Mouse (Mus musculus) cerebellum, postnatal 10 days (tissue): ENCODE data around the gene Endod1.
A peak's percentile ranks its signal among the peaks of the same experiment; 100 is the strongest.
"Not testable (repeated sequence)": the region's sequence is repeated elsewhere in the genome, so short reads cannot be mapped to it uniquely, and the experiment has no call there.

Experiments
- DNase-seq, 2 experiments: peaks; one replicate each; pipeline ENCODE4 v3.0.0; 2021; ENCODE audit warnings: mixed read lengths in 2 of 2

Endod1 gene

GRCm38 (mm10) chr9:14379769-14380385 is 1.4 kb downstream of the Endod1 start:
- no peak for DNase-seq

GRCm38 (mm10) chr9:14378151-14378550 is 3.2 kb downstream of the Endod1 start:
- DNase-seq = peak in 1 of 2 experiments; percentile 24

GRCm38 (mm10) chr9:14376149-14376548 is 5.2 kb downstream of the Endod1 start:
- DNase-seq = no peak

GRCm38 (mm10) chr9:14372440-14372839 is 8.9 kb downstream of the Endod1 start:
- DNase-seq = no peak

- no peak for DNase-seq
These were observed 12.0 kb downstream of the Endod1 start for GRCm38 (mm10) chr9:14369271-14369670.

- no peak for DNase-seq
These were observed 13.5 kb downstream of the Endod1 start for GRCm38 (mm10) chr9:14367850-14368249.

GRCm38 (mm10) chr9:14365481-14366125 is 15.7 kb downstream of the Endod1 start:
- no peak for DNase-seq

GRCm38 (mm10) chr9:14364719-14365118 is 16.6 kb downstream of the Endod1 start:
- no peak for DNase-seq

- no peak for DNase-seq
These were observed 17.8 kb downstream of the Endod1 start for GRCm38 (mm10) chr9:14363540-14363939.

- DNase-seq = no peak
These were observed 19.1 kb downstream of the Endod1 start for GRCm38 (mm10) chr9:14362068-14362768.

GRCm38 (mm10) chr9:14357033-14357432 is 24.3 kb downstream of the Endod1 start:
- DNase-seq = peak in 1 of 2 experiments; percentile 37

- no peak for DNase-seq
These were observed 26.5 kb downstream of the Endod1 start for GRCm38 (mm10) chr9:14354852-14355251.

- DNase-seq = no peak
These were observed 29.0 kb downstream of the Endod1 start for GRCm38 (mm10) chr9:14352337-14352736.

- DNase-seq = no peak
These were observed 30.5 kb downstream of the Endod1 start for GRCm38 (mm10) chr9:14350787-14351186.

- DNase-seq = no peak
These were observed 31.9 kb downstream of the Endod1 start for GRCm38 (mm10) chr9:14349380-14349779.

GRCm38 (mm10) chr9:14348416-14348815 is 32.9 kb downstream of the Endod1 start:
- DNase-seq = peak; percentile 37 to 44

- DNase-seq = not testable (repeated sequence)
These were observed 35.4 kb downstream of the Endod1 start for GRCm38 (mm10) chr9:14345866-14346265.

- peak; percentile 89 to 92 for DNase-seq
These were observed 39.2 kb downstream of the Endod1 start for GRCm38 (mm10) chr9:14342041-14342668.

GRCm38 (mm10) chr9:14338701-14339100 is 42.6 kb downstream of the Endod1 start:
- no peak for DNase-seq

GRCm38 (mm10) chr9:14336901-14337300 is 44.4 kb downstream of the Endod1 start:
- DNase-seq = peak; percentile 53 to 64

GRCm38 (mm10) chr9:14335829-14336228 is 45.5 kb downstream of the Endod1 start:
- DNase-seq = no peak

GRCm38 (mm10) chr9:14316618-14317017 is 64.7 kb downstream of the Endod1 start:
- DNase-seq = no peak

- DNase-seq = peak; percentile 22 to 25
These were observed 66.8 kb downstream of the Endod1 start for GRCm38 (mm10) chr9:14314477-14314876.
